Mouse (Mus musculus): ENCODE results near the gene Egf.

DNA sequence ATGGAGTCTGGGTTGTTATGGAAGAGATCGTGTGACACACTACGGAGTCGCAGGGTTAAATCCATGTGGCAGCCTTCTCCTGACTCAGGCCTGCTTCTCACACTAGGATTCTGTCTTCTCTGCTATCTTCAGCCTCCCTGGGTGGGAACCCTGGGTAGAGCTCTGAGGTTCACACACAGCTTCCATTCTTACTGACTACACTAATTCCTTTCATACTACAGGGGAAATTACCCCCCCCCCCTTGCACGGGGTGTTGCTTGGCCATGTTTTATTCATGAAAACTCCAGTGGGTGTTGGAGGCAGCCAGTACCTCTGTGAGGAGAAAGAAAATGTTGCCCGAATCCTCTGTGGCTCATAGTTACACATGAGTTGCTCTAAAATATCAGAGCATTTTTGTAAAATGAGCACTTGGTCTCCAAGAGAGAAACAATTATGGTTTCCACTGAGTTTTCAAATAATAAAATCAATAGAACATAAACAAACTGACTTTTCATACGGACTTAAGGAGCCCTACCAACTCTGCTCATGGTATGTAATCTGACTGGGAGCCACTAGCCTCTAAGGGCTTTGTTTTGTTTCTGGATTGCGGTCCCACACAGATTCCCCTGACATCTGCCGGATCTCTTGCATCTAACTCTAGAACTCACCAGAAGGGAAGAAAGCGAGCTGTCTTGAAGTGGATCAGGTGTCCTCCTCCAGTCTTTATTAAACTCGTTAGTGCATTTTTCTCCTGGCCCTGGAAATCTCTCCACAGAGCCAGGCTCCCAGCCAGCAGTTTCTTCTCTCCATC is 114.7 kb downstream of the Egf start:
- no peak for TF ChIP-seq CTCF (IDR thresholded peaks at IDR 0.05; ENCODE audit: low read depth, low read length)
- no peak for TF ChIP-seq POLR2A (IDR thresholded peaks at IDR 0.05; ENCODE audit: borderline replicate concordance, low read depth, low read length)
